Mouse (Mus musculus) hindlimb bud, embryonic 11.5 days (tissue): Measurements from ENCODE around the gene Ddx56.
"Not testable (repeated sequence)": the region's sequence is repeated elsewhere in the genome, so short reads cannot be mapped to it uniquely, and the experiment has no call there.

Source experiments
- DNase-seq: peaks from one replicate; pipeline ENCODE4 v3.0.0-alpha.2; 2012; ENCODE audit warnings: low read depth, low spot score; ENCODE audit errors: extremely low spot score

Ddx56 gene

GRCm38 (mm10) chr11:6266621-6267020 lies 951 bp downstream of the Ddx56 start:
- DNase-seq = no peak

GRCm38 (mm10) chr11:6261434-6262082 lies 6.0 kb downstream of the Ddx56 start:
- DNase-seq = peak; percentile 46

GRCm38 (mm10) chr11:6259413-6259812 lies 8.2 kb downstream of the Ddx56 start:
- no peak for DNase-seq

- no peak for DNase-seq
Measured at GRCm38 (mm10) chr11:6256490-6257072, 11.0 kb downstream of the Ddx56 start.

DNA sequence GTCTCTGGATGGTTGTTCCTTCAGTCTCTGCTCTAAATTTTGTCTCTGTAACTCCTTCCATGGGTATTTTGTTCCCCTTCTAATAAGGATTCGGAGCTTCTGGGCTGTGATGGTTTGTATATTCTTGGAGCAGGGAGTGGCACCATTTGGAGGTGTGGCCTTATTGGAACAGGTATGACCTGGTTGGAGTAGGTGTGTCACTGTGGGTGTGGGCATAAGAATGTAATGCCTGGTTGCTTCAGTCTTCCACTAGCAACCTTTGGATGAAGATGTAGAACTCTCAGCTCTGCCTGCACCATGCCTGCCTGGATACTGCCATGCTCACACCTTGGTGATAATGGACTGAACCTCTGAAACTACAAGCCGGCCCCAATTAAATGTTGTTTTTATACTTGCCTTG lies 13.0 kb downstream of the Ddx56 start:
- not testable (repeated sequence) for DNase-seq

DNA sequence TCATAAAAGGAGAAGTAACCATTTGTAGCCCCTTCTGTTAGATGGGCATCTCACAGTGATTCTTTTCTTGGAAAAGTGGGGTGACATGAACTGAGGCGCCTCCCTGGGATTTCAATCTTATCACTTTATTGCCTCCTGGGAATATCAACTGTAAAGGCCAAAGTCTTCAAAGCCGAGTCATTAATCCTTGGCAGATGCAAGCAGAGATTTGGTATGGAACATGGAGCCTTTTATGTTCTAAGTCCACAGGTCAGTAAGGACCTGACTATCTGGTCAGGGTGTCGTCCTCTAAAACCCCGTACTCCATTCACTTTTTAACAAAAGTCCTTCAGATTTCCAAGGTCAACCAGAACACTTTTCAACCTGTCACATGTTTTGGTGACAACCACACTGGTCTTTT lies 14.7 kb downstream of the Ddx56 start:
- DNase-seq = no peak

GRCm38 (mm10) chr11:6252248-6252647 lies 15.3 kb downstream of the Ddx56 start:
- DNase-seq = no peak

DNA sequence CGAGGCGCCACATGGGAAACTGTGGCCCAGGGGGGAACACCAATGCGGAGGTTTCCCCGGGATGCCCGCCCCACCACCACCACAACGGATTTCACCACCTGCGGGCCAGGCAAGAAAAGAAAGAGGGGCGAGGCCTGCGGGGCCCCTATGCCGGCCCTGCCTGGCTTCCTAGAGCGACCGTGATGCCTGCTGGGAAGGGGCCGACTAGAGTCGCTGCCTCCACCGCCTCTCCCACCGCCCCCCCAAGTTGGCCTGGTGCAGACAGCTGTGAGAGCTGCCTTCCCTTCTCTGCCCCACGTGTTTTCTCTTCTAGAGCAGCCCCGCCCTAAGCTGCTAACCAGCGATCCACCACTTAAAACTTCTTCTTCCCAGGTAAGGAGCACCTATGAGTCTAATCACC lies 22.9 kb downstream of the Ddx56 start:
- DNase-seq = no peak

GRCm38 (mm10) chr11:6233025-6233424 lies 34.5 kb downstream of the Ddx56 start:
- no peak for DNase-seq

- DNase-seq = no peak
Measured at GRCm38 (mm10) chr11:6230012-6230411, 37.6 kb downstream of the Ddx56 start, which contains the start of gene Npc1l1. Gene Npc1l1, minus strand, starts transcription at chr11:6230143.

- no peak for DNase-seq
Measured at GRCm38 (mm10) chr11:6224541-6225229, 42.9 kb downstream of the Ddx56 start.

GRCm38 (mm10) chr11:6222187-6222586 lies 45.4 kb downstream of the Ddx56 start:
- DNase-seq = no peak

- DNase-seq = no peak
Measured at GRCm38 (mm10) chr11:6219967-6220366, 47.6 kb downstream of the Ddx56 start.

GRCm38 (mm10) chr11:6218189-6218896 lies 49.2 kb downstream of the Ddx56 start:
- DNase-seq = no peak

DNA sequence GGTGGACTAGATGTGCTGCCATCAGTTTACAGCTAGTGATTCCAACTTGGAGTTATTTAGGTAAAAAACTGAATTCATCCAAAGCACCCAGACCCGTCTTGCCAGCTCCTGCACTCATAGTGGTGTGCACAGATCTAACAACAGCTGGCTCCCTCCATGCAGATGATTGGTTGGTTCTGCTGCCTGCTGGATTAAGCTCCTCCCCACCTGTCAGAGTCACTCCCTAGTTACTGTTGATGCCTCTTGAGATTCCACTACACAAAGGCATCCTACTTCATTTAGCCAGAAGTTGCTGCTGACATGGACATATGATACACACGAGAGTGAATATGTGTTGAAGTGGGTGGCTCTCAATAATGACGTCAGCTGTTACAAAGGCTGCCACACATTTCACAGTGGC lies 50.7 kb downstream of the Ddx56 start:
- DNase-seq = no peak
